Mouse (Mus musculus): ENCODE data around the gene Anpep. TPM values are rescaled to one million over a fixed set of nuclear protein-coding genes. Genes with fewer than 3 reads are reported as not detected.
"Not testable (repeated sequence)": the region's sequence is repeated elsewhere in the genome, so short reads cannot be mapped to it uniquely, and the experiment has no call there.

Anpep gene
- polyA plus RNA-seq, 1 experiment from 2014 or later, result 3.4 TPM

DNA sequence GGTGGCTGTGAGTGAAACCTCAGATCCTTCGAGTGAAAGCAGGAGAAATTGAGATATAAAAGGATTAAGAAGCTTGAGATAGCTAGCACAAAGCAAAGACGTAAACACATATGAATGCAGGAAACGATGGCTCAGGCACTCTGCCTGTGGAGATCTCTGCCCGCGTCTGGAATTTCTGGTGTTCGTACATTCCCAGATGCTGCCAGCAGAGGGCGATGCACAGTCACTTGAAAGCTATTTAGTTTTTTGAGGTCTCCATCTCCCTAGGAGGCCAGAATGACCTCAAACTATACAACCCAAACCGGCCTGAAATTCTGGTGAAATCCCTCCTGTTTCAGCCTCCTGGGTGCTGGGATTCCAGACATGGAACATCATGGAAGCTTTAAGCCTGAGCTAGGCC, 61.8 kb downstream of the Anpep start:
- Histone ChIP-seq H3K27ac (replicated peaks) (no peak overlapping the region), H3K27me3 (0 out of 2 replicates have a peak, but pooled peaks cover 2% of the 10 kb centered on the region), H3K9me3 (no peaks in the 10 kb centered on the region), H3K4me3 (no peak overlapping the region), H3K9ac (replicated peaks) (no peak overlapping the region), H3K36me3 (no peaks in the 10 kb centered on the region), H3K4me1 (no peaks in the 10 kb centered on the region), H3K4me2 (replicated peaks) (no peak overlapping the region)
- ATAC-seq (replicated peaks), result 0 out of 2 replicates have a peak, but pooled peaks have one; percentile 38
- WGBS, result 1% methylated on average over 8 of the region's 8 CpGs

DNA sequence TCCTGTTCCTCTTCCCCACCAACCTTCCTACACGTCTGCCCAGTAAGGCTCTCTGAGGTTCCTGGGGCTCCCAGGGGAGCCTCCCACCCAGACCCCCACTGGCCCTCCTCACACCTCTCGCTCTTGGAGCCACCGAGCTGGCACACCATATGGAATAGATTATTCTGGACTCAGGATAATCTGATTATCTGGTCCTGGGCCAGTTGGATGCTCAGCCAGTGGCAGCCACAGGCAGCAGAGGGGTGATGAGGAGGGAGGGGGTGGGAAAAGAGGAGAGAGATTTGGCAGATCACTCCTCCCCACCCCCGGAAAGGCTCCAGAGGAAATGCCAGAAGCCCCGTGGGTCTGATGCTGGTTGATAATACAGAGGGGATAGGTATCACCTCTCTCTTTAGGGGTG, 62.3 kb downstream of the Anpep start:
- no peak overlapping the region for H3K27ac ChIP-seq (replicated peaks)
- ATAC-seq (replicated peaks), result 0 out of 2 replicates have a peak, but pooled peaks have one; percentile 16
- H3K27me3 ChIP-seq, result peaks cover 7% of the 10 kb centered on the region
- no peaks in the 10 kb centered on the region for H3K9me3 ChIP-seq
- WGBS, result 27% methylated on average over 5 of the region's 5 CpGs
- H3K9ac ChIP-seq (replicated peaks), result no peak overlapping the region
- no peak overlapping the region for H3K4me3 ChIP-seq
- no peaks in the 10 kb centered on the region for H3K36me3 ChIP-seq
- H3K4me1 ChIP-seq, result no peaks in the 10 kb centered on the region
- H3K4me2 ChIP-seq (replicated peaks), result no peak overlapping the region

DNA sequence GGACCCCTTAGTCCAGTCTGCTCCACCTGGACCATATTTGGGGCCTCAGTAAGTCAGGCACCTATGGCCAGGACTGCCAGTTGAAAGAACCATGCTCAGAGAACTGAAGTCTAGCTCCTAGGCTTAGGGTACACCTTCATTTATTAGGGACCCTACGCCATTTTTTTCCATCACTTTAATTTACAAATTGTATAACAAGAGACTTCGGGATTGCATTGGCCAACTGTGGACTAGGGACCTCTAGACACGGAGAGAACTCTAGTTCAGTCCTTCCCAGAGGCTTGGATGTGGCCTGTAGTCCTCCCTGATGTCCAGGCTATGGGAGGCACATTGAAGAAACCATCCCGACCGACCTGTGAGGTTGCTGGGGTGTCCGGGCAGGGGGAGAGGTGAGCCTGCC, 67.2 kb downstream of the Anpep start, which contains the start of gene Mesp1:
TSS of gene Mesp1 (minus strand) at position 101 of the 400 bp plus-strand sequence.
- Histone ChIP-seq H3K27me3 (peaks cover 36% of the 10 kb centered on the region), H3K36me3 (no peaks in the 10 kb centered on the region), H3K4me2 (replicated peaks) (peak within 1 kb of the TSS; percentile 62), H3K4me1 (peaks cover 16% of the 10 kb centered on the region), H3K4me3 (peak within 1 kb of the TSS; percentile 50), H3K9ac (replicated peaks) (peak within 1 kb of the TSS; percentile 50), H3K27ac (replicated peaks) (no peak within 1 kb of the TSS), H3K9me3 (no peaks in the 10 kb centered on the region)
- ATAC-seq (replicated peaks), result no peak
- WGBS, result 74% methylated on average over 6 of the region's 6 CpGs

DNA sequence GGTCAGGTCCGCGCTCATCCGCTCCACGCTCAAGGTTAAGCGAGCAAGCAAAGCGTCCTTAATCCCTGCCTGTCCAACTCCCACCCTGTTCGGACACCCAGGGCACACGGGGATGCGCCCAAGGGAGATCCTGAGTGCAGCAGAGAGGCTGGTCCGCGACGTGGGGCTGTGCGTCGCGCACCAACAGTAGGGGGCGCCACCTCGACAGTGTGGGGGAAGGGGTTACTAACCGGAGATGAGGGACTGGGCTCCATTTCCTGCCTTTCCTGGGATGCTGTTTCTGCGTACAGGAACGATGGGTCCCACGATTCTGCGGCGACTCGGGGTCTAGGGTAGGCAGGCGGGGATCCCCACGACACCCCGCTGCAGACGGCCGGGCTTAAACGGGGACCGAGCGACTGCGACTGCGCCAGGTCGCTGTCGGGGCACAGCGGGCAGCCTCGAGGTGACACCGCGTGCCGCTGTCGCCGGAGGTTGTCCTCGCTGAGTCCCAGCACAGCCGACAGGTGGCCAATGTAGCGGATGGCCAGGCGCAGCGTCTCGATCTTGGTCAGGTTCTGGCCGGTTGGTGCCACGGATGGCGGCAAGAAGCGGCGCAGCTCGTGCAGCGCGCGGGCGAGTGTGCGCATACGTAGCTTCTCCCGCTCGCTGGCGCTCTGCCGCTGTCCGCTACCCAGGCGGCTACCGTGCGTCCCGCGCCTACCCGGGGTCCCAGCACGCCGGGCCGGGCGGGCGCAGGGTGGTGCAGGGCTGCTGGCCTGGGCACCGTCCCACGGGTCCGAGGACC, 68.0 kb downstream of the Anpep start:
- no peaks in the 10 kb centered on the region for H3K9me3 ChIP-seq
- 2% methylated on average over 79 of the region's 80 CpGs for WGBS

DNA sequence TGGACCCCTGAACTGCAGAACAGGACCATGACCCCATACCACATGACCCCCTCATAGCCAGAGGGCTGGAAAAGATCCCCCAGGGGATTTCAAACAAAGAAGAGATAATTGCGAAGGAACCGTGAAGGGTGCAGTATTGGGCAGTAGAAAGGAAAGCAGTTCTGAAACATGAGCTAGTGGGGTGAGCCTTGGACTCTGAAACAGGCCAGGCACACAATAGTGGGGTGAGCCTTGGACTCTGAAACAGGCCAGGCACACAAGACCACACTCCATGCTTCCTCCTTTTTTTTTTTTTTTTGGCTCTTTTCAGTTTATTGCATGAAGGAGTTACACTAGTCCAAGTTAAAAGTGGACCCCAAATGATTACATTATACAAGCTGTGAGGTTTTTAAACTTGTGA, 71.0 kb downstream of the Anpep start:
- H3K4me1 ChIP-seq, result peaks cover 16% of the 10 kb centered on the region
- 26% methylated on average over 2 of the region's 2 CpGs for WGBS

More for the DNA sequence above, 68.0 kb downstream of the Anpep start:
- ATAC-seq (replicated peaks), result peak; percentile 65
- H3K9ac ChIP-seq (replicated peaks), result peak overlapping the region; percentile 50
- H3K4me2 ChIP-seq (replicated peaks), result peak overlapping the region; percentile 62
- H3K36me3 ChIP-seq, result no peaks in the 10 kb centered on the region
- peaks cover 36% of the 10 kb centered on the region for H3K27me3 ChIP-seq
- H3K4me1 ChIP-seq, result peaks cover 16% of the 10 kb centered on the region
- peak overlapping the region; percentile 50 for H3K4me3 ChIP-seq
- H3K27ac ChIP-seq (replicated peaks), result no peak overlapping the region

DNA sequence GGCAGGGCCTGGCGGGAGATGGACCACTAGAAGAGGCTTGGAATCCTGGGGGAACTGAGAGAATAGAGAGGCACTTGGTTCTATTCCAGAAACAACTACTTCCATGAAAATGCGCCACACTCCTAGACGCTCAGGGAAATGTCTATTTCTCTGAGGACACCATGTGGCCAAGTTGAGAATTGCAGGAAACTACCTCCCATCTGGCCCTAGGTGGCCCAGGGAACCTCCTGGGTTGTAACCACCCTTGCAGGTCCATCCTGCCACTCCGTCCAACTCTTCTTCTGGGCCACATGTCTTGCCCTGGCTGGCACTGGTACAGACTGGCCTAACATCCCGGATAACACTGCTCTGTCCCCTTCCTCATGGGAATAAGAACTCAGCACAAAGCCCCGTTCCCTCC, 74.6 kb downstream of the Anpep start:
- Histone ChIP-seq H3K4me3 (no peak overlapping the region), H3K36me3 (no peaks in the 10 kb centered on the region), H3K4me1 (no peaks in the 10 kb centered on the region), H3K9me3 (no peaks in the 10 kb centered on the region), H3K4me2 (replicated peaks) (no peak overlapping the region), H3K9ac (replicated peaks) (no peak overlapping the region), H3K27me3 (peaks cover 7% of the 10 kb centered on the region), H3K27ac (replicated peaks) (no peak overlapping the region)
- ATAC-seq (replicated peaks), result peak; percentile 51; the same call in 1 of the 2 replicates
- 26% methylated on average over 6 of the region's 6 CpGs for WGBS

More for the DNA sequence above, 71.0 kb downstream of the Anpep start:
- H3K36me3 ChIP-seq; ATAC-seq (replicated peaks); H3K4me3 ChIP-seq; H3K9ac ChIP-seq (replicated peaks); H3K4me2 ChIP-seq (replicated peaks); H3K27ac ChIP-seq (replicated peaks); H3K9me3 ChIP-seq: not testable (repeated sequence)
- peaks cover 36% of the 10 kb centered on the region for H3K27me3 ChIP-seq

DNA sequence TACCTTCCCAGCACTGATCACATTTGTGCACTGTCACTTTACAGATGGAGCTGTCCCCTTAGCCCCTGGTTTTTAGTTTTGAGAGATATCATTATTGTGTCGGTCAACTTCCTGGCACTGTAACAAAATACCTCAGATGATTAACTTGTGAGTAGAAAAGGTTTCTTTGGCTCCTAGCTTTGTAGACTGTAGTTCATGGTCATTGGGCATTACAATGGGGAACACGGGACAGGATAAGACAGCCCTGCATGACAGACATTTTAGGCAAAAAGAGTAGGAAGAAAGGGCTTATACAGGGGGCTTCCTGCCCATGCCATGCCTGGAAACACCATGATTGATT, 78.4 kb downstream of the Anpep start:
- no peak overlapping the region for H3K27ac ChIP-seq (replicated peaks)
- H3K4me2 ChIP-seq (replicated peaks), result no peak overlapping the region
- no peak for ATAC-seq (replicated peaks)
- no peaks in the 10 kb centered on the region for H3K27me3 ChIP-seq
- H3K9me3 ChIP-seq, result no peaks in the 10 kb centered on the region
- no peak overlapping the region for H3K9ac ChIP-seq (replicated peaks)
- no peaks in the 10 kb centered on the region for H3K36me3 ChIP-seq
- H3K4me1 ChIP-seq, result no peaks in the 10 kb centered on the region
- H3K4me3 ChIP-seq, result no peak overlapping the region
- WGBS, result 86% methylated on average over 2 of the region's 2 CpGs

DNA sequence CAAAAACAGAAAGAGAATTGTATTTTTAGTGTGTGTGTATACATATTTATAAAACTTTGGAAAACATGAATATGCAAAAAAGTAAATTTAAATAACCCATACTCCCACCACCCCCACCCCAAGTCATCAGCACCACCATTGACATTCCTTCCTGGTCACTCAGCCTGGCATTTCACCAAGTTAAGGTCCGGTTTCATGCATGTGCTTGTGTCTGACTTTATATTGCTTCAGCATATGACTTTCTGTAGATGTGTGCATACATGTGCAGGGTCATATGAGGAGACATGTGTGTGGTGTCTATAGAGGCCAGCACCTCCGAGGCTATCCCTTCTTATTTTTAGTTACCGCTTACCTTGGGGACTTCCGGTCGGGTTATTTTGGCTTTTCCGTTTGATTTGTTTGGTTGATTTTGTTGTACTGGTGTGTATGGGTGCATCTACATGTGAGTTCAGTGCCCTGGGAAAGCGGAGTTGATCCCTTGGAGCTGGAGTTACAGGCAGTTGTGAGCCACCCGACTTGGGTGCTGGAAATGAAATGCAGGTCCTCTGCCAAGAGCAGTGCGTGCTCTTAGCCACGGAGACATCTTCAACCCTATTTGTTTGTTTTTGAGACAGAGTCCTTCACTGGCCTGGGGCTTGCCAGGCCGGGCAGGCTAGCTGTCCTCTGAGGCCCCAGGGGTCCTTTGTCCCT, 78.9 kb downstream of the Anpep start:
- WGBS, result 78% methylated on average over 11 of the region's 11 CpGs
- H3K4me3 ChIP-seq, result no peak overlapping the region
- H3K27ac ChIP-seq (replicated peaks), result no peak overlapping the region
- H3K4me1 ChIP-seq, result no peaks in the 10 kb centered on the region
- no peak overlapping the region for H3K4me2 ChIP-seq (replicated peaks)
- no peaks in the 10 kb centered on the region for H3K9me3 ChIP-seq
- no peaks in the 10 kb centered on the region for H3K36me3 ChIP-seq
- ATAC-seq (replicated peaks), result no peak
- no peaks in the 10 kb centered on the region for H3K27me3 ChIP-seq
- H3K9ac ChIP-seq (replicated peaks), result no peak overlapping the region

DNA sequence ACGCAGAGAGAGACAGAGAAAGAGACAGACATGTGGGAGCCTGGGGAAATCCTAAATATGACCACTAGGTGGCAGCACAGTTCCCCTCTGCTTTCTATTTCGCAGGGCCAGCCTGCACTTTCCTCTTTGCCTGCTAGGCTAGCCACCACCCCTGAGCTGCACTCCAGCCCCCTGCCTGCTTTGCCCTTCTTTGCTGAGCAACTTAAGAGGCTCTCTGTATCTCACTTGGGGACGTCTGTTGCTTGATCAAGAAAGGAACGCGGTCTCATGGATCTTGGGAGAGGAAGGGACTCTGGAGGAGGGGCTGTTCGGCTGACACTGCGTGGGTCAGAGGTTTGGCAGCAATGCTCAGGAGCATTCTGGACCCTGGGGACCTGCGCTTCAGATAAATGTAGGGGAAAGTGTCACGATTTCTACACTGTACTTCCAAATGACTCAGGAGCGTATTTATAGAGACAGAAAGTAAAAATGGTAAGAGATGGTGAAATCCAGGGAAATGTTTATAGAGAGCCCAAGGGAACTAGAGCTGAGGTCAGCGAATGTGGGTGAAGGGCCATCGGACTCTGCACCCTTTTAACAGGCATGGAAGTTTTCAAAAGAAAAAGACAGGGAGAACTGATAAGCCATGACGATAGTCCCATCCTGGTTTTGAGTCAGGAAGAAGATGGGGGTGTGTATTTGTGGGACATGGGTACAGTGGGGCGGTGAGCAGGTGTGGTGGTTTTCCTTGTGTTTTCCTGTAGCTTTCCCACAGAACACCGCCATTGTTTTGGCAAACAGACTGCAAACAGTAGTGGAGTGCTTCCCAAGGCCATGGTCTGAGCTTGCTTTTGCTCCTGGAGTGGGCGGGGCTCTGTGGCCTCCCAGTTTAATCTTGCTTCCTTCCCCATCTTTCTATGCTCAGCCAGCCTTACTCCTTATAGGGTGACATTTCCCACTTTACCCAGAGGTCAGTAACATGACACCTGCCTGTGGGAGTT, 79.9 kb downstream of the Anpep start:
- Histone ChIP-seq H3K4me3 (peak overlapping the region; percentile 13; the same call in 1 of the 2 replicates), H3K27me3 (no peaks in the 10 kb centered on the region), H3K9ac (replicated peaks) (peak overlapping the region; percentile 33), H3K27ac (replicated peaks) (no peak overlapping the region), H3K4me1 (no peaks in the 10 kb centered on the region), H3K9me3 (no peaks in the 10 kb centered on the region), H3K36me3 (no peaks in the 10 kb centered on the region), H3K4me2 (replicated peaks) (peak overlapping the region; percentile 34)
- peak; percentile 51; the same call in 1 of the 2 replicates for ATAC-seq (replicated peaks)
- WGBS, result 34% methylated on average over 16 of the region's 16 CpGs
